In genomic region chr9:119407884-119408283, GRCm38 (mm10) we compare ENCODE assay signal across 11 mouse cellular contexts. TPM values are rescaled to one million over a fixed set of nuclear protein-coding genes. Genes with fewer than 3 reads are reported as not detected.
DNase-seq lines count a peak whose midpoint lies in the region; ATAC-seq and TF ChIP-seq lines count a peak whose summit lies in the region.
"Had no signal": no experiment of that assay in that cellular context is flagged by ENCODE, and none has a peak within 500 bp of the region (broad histone marks: within the 10 kb centered on the region; RNA-seq: fewer than 3 reads in every experiment).

No protein-coding gene starts in this region.

- ATAC-seq in heart, embryonic 12.5 days (ENCODE audit: insufficient number of reproducible peaks, low FRiP score): no peak
- peak; percentile 32; the same call in 1 of the 2 replicates for ATAC-seq in kidney, embryonic 14.5 days (ENCODE audit: low FRiP score, low TSS enrichment)
- ATAC-seq in stomach, postnatal 0 days (ENCODE audit: low FRiP score, low TSS enrichment): 0 out of 2 replicates have a peak, but pooled peaks have one; percentile 21

- TF ChIP-seq EP300 in stomach, postnatal 0 days (optimal IDR thresholded peaks at IDR 0.05): no peak

- WGBS in heart, embryonic 12.5 days: 77% methylated on average over 15 of the region's 15 CpGs
- WGBS in kidney, embryonic 14.5 days: 38% methylated on average over 15 of the region's 15 CpGs
- WGBS in stomach, postnatal 0 days: 66% methylated on average over 15 of the region's 15 CpGs

- no peak for DNase-seq in heart, postnatal 25 days (ENCODE audit: low spot score)
- peak; percentile 40 for DNase-seq in testis, postnatal 10 days (ENCODE audit: low spot score)
- DNase-seq in testis, postnatal 14 days (ENCODE audit: low spot score): no peak
- peak; percentile 53 for DNase-seq in stomach, postnatal 0 days (ENCODE audit: low spot score)
- no peak for DNase-seq in layer of hippocampus, adult 18-20 months (ENCODE audit: low spot score in 2 of 2)
- no peak for DNase-seq in cerebellum, postnatal 10 days
- DNase-seq: lung, postnatal 14 days had no signal

- H3K27me3 ChIP-seq in heart, embryonic 12.5 days (replicated peaks): no peaks in the 10 kb centered on the region
- no peaks in the 10 kb centered on the region for H3K27me3 ChIP-seq in kidney, embryonic 14.5 days (ENCODE audit: control insufficient read depth, insufficient read depth, low read length)
- no peaks in the 10 kb centered on the region for H3K27me3 ChIP-seq in stomach, postnatal 0 days (ENCODE audit: control insufficient read depth, insufficient read depth, low read length)

- TF ChIP-seq CTCF in stomach, postnatal 0 days (IDR thresholded peaks at IDR 0.05; ENCODE audit: low read depth): no peak

- intact Hi-C loops in heart, postnatal 25 days (cut with DNase I): no loop called here

- 0 out of 2 replicates have a peak overlapping the region, but pooled peaks have one; percentile 21 for H3K9ac ChIP-seq in heart, embryonic 12.5 days
- no peak overlapping the region for H3K9ac ChIP-seq in kidney, embryonic 14.5 days (ENCODE audit: low read depth, low read length)
- H3K9ac ChIP-seq in stomach, postnatal 0 days (ENCODE audit: low read length): no peak overlapping the region

- H3K4me2 ChIP-seq in heart, embryonic 12.5 days: no peak overlapping the region
- H3K4me2 ChIP-seq in kidney, embryonic 14.5 days (replicated peaks; ENCODE audit: low read depth, low read length): peak overlapping the region; percentile 23; the same call in 1 of the 2 replicates
- H3K4me2 ChIP-seq in stomach, postnatal 0 days (replicated peaks; ENCODE audit: low read depth): no peak overlapping the region

- no peak overlapping the region for H3K4me3 ChIP-seq in heart, embryonic 12.5 days
- H3K4me3 ChIP-seq in kidney, embryonic 14.5 days (ENCODE audit: low read length): 0 out of 2 replicates have a peak overlapping the region, but pooled peaks have one; percentile 5
- H3K4me3 ChIP-seq in stomach, postnatal 0 days (ENCODE audit: low read depth, low read length): no peak overlapping the region

- H3K4me1 ChIP-seq in heart, embryonic 12.5 days (replicated peaks): peaks cover 45% of the 10 kb centered on the region
- peaks cover 42% of the 10 kb centered on the region for H3K4me1 ChIP-seq in kidney, embryonic 14.5 days (ENCODE audit: control insufficient read depth, insufficient read depth, low read length)
- H3K4me1 ChIP-seq in stomach, postnatal 0 days (replicated peaks; ENCODE audit: control insufficient read depth, insufficient read depth): no peaks in the 10 kb centered on the region

- H3K36me3 ChIP-seq in heart, embryonic 12.5 days: peaks cover 22% of the 10 kb centered on the region; the same call in 1 of the 2 replicates
- peaks cover 2% of the 10 kb centered on the region; the same call in 1 of the 2 replicates for H3K36me3 ChIP-seq in kidney, embryonic 14.5 days (ENCODE audit: control insufficient read depth, insufficient read depth, low read length)
- H3K36me3 ChIP-seq in stomach, postnatal 0 days (ENCODE audit: control insufficient read depth, insufficient read depth, low read length): no peaks in the 10 kb centered on the region

- H3K9me3 ChIP-seq in heart, embryonic 12.5 days (replicated peaks): peaks cover 9% of the 10 kb centered on the region; the same call in 1 of the 2 replicates
- H3K9me3 ChIP-seq in kidney, embryonic 14.5 days (ENCODE audit: control insufficient read depth, low read length): peaks cover 16% of the 10 kb centered on the region; the same call in 1 of the 2 replicates
- no peaks in the 10 kb centered on the region for H3K9me3 ChIP-seq in stomach, postnatal 0 days (ENCODE audit: control insufficient read depth, low read length)

- H3K27ac ChIP-seq in heart, embryonic 12.5 days (ENCODE audit: poor library complexity, severe bottlenecking): no peak overlapping the region
- H3K27ac ChIP-seq in kidney, embryonic 14.5 days (ENCODE audit: low read depth, low read length): peak overlapping the region; percentile 56; the same call in 1 of the 2 replicates
- H3K27ac ChIP-seq in stomach, postnatal 0 days (replicated peaks): no peak overlapping the region

RNA-seq across cellular contexts. Expression of gene Acvr2b, which starts 6.0 kb away (rescaled TPM):
- 23.3 and 28.9 TPM in 2 replicates for polyA plus RNA-seq in heart, embryonic 12.5 days (2016; fragmentation: Nextera tagmentation; extraction: Ambion mirVana)
- total RNA-seq in heart, postnatal 25 days (2021): 1 to 10 TPM; 5.8 to 6.5 TPM
- 57.4 and 67.0 TPM in 2 replicates for polyA plus RNA-seq in kidney, embryonic 14.5 days (2014; fragmentation: Nextera tagmentation; extraction: Ambion mirVana)
- polyA plus RNA-seq in stomach, postnatal 0 days (2015; fragmentation: Nextera tagmentation; extraction: Ambion mirVana): 6.2 and 6.3 TPM in 2 replicates
- total RNA-seq in layer of hippocampus, adult 18-20 months (2021): 10 to 100 TPM; 11.3 to 13.5 TPM

RNA-seq across cellular contexts. Expression of gene Exog, which starts 36.9 kb away (rescaled TPM):
- 15.4 and 15.5 TPM in 2 replicates for polyA plus RNA-seq in heart, embryonic 12.5 days (2016; fragmentation: Nextera tagmentation; extraction: Ambion mirVana)
- total RNA-seq in heart, postnatal 25 days (2021): 1 to 10 TPM; 2.4 to 2.5 TPM
- polyA plus RNA-seq in kidney, embryonic 14.5 days (2014; fragmentation: Nextera tagmentation; extraction: Ambion mirVana): 21.4 and 27.8 TPM in 2 replicates
- 8.5 TPM in 2 replicates for polyA plus RNA-seq in stomach, postnatal 0 days (2015; fragmentation: Nextera tagmentation; extraction: Ambion mirVana)
- total RNA-seq in layer of hippocampus, adult 18-20 months (2021): 10 to 100 TPM; 20.2 to 21.4 TPM

RNA-seq across cellular contexts. Expression of gene Slc22a14, which starts 42.5 kb away (rescaled TPM):
- polyA plus RNA-seq in heart, embryonic 12.5 days (2016; fragmentation: Nextera tagmentation; extraction: Ambion mirVana): 0.13 TPM in 1 of 2 replicates, not detected in the other
- under 1 TPM in 1 of 2 experiments, not detected in 1; 0.17 TPM for total RNA-seq in heart, postnatal 25 days (2021)
- polyA plus RNA-seq in kidney, embryonic 14.5 days (2014; fragmentation: Nextera tagmentation; extraction: Ambion mirVana): not detected in 2 replicates
- polyA plus RNA-seq in stomach, postnatal 0 days (2015; fragmentation: Nextera tagmentation; extraction: Ambion mirVana): not detected in 2 replicates
- not detected for total RNA-seq in layer of hippocampus, adult 18-20 months (2021)
- total RNA-seq: left cerebral cortex, postnatal 25 days had no signal
- polyA plus RNA-seq: frontal cortex, adult 2 months had no signal

RNA-seq across cellular contexts. Expression of gene Xylb, which starts 50.7 kb away (rescaled TPM):
- polyA plus RNA-seq in heart, embryonic 12.5 days (2016; fragmentation: Nextera tagmentation; extraction: Ambion mirVana): 1.6 and 2.4 TPM in 2 replicates
- under 1 TPM; 0.16 to 0.42 TPM for total RNA-seq in heart, postnatal 25 days (2021)
- 7.2 and 17.9 TPM in 2 replicates for polyA plus RNA-seq in kidney, embryonic 14.5 days (2014; fragmentation: Nextera tagmentation; extraction: Ambion mirVana)
- 3.2 and 5.7 TPM in 2 replicates for polyA plus RNA-seq in stomach, postnatal 0 days (2015; fragmentation: Nextera tagmentation; extraction: Ambion mirVana)
- 1 to 10 TPM; 4.8 to 5.9 TPM for total RNA-seq in layer of hippocampus, adult 18-20 months (2021)

Comparison
In these comparisons a context has a peak if more than half of its experiments do, and no peak if none do; other contexts are left out.
1. DNase-seq: peak in testis, postnatal 10 days (single experiment) and stomach, postnatal 0 days (single experiment); none in heart, postnatal 25 days (single experiment), testis, postnatal 14 days (single experiment), layer of hippocampus, adult 18-20 months (0 of 2) and cerebellum, postnatal 10 days (0 of 2).